Mouse (Mus musculus) thymus, postnatal 14 days (tissue): Measurements from ENCODE around the gene Timp3.

Source experiments
- DNase-seq: peaks from one replicate; pipeline ENCODE4 v3.0.0; 2021

The Timp3 gene

DNA sequence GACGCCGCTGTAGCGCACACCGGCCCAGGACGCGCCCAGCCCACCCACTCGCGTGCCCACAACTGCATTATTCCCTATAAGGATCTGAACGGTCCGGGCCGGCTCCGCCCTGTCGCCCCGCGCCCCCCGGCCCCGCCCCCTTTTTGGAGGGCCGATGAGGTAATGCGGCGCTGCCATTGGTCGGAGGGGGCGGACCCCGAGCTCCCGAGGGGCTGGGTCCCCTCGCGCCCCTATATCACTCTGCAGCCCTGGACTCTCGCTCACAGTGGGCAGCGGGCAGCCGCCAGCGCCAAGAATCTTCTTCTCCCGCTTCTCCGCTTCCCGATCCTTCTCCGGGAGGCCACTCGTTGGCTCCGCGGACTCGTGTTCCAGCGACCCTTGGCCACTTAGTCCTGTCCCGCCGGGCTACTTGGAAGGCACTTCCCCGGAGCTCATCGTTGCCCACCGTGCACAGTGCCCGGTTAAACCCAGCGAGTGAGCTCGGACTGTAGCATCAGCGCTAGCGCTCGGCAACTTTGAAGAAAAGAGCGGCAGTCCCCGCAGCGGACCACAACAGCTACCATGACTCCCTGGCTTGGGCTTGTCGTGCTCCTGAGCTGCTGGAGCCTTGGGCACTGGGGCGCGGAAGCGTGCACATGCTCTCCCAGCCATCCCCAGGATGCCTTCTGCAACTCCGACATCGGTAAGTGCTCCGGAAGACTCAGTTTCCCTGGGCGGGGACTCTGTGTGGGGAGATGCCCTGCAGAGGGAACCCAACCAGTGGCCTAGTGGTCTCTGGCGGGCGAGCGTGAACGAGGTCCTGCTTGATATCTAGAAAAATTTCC lies at the start of gene Timp3:
Timp3 (plus strand) TSS at position 80 of the 824 bp plus-strand sequence.
- DNase-seq, result peak; percentile 7

GRCm38 (mm10) chr10:86256221-86256620 lies 44.0 kb upstream of the Timp3 start:
- no peak for DNase-seq

DNA sequence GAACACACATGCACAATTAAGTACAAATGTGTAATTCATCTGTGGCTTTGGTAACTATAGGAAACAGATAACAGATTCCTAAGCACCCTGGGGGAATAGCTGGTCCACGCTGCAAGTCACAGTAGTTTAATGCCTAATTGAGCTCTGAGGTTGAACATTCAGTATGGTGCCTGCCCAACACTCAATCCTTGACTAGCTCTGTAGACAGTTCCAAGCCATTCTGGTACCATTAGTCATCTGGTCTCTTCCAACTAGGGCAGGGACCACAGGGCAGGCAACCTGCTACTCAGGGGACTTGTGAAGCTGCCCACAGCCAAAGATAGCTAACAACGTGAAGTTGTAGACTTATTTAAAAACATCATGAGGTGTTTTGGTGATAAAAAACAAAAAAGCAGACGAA lies 43.1 kb upstream of the Timp3 start:
- no peak for DNase-seq

DNA sequence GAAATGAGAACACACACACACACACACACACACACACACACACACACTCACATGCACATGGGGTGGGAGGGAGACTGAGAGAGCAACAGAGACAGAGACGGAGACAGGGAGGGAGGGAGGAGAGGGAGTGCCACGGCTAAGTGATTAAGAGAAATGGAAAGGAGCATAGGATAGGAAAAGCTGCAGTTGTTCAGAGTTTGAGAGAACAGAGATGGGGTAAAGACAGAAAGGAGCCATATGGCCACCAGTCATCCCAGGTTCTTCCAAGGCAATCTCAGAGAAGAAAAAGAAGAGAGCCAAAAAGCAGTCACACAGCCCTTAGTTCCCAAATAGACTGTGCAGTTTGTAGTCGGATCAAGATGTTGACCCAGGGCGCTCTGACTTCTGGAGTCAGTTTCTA lies 42.1 kb upstream of the Timp3 start:
- no peak for DNase-seq

- DNase-seq, result no peak
Observed at GRCm38 (mm10) chr10:86258992-86259391, 41.2 kb upstream of the Timp3 start.

DNA sequence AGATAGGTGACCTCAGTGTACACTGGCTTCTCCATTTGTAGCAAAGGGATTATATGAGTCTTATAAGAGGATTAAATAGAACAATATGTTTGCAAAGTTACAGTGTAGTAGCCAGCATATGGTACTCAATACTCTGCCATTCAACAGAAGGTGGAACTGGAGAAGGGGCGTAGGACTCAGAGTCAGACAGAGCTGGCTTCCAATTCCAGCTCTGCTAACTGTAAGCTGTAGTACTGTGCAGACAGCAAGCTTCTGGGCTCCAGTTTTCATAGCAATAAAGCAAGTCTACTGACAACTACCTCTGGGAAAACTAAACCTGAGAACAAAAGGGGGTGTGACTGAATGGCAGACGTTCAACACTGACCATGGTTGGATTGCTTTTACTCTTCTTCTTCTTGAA lies 38.4 kb upstream of the Timp3 start:
- no peak for DNase-seq

GRCm38 (mm10) chr10:86264618-86265017 lies 35.6 kb upstream of the Timp3 start:
- no peak for DNase-seq

GRCm38 (mm10) chr10:86270254-86270653 lies 29.9 kb upstream of the Timp3 start:
- DNase-seq, result no peak

GRCm38 (mm10) chr10:86272826-86273225 lies 27.3 kb upstream of the Timp3 start:
- no peak for DNase-seq

GRCm38 (mm10) chr10:86273410-86274191 lies 26.6 kb upstream of the Timp3 start:
- no peak for DNase-seq

GRCm38 (mm10) chr10:86275585-86275984 lies 24.6 kb upstream of the Timp3 start:
- no peak for DNase-seq

- no peak for DNase-seq
Observed at GRCm38 (mm10) chr10:86277327-86277726, 22.8 kb upstream of the Timp3 start.

DNA sequence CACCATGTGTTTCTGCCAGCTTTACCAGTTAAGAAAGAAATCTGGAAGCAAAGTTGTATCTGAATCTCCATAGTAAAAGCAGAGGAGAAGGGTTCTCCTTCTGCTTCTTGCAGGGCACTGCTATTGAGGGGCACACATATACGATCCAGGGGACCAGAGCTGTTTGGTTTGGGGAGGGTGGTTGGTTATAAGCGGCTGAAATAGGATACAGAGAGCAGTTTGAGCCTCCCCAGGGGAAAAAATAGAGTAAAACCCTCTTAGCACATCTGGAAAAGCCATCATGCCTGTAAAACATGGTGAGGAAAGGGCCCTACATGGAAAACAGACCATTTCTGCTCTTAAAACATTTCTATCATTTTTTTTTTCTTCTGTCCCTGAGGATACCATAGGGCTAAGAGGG lies 21.7 kb upstream of the Timp3 start:
- no peak for DNase-seq

DNA sequence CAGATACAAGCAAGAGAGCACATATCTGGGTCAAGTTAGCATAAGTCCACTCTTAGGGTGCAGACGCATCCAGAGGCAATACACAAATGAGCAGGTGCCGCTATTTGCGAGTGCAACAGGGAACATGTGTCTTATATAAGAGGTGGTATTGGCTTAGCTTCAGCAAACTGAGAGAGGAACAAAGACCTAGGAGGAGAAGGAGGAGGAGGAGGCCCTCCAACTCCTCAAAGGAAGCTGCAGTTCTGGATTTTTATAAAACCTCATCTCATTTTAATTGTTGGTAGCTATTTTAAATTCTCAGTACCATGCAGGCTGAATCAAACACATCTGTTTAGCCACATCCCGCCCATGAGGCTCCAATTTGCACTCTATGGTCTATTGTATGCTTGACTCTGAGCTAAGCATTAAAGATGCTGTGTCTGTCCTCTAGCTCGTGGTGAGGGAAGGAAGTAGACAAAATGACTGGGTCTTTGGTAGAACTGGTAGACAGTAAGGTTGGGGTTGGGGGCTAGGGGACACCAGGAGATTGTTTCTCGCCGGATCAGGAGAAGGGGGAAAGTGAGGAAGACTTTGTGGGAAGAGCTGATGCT lies 20.5 kb upstream of the Timp3 start:
- no peak for DNase-seq

- no peak for DNase-seq
Observed at GRCm38 (mm10) chr10:86281238-86281637, 18.9 kb upstream of the Timp3 start.

- no peak for DNase-seq
Observed at GRCm38 (mm10) chr10:86286508-86286907, 13.7 kb upstream of the Timp3 start.

DNA sequence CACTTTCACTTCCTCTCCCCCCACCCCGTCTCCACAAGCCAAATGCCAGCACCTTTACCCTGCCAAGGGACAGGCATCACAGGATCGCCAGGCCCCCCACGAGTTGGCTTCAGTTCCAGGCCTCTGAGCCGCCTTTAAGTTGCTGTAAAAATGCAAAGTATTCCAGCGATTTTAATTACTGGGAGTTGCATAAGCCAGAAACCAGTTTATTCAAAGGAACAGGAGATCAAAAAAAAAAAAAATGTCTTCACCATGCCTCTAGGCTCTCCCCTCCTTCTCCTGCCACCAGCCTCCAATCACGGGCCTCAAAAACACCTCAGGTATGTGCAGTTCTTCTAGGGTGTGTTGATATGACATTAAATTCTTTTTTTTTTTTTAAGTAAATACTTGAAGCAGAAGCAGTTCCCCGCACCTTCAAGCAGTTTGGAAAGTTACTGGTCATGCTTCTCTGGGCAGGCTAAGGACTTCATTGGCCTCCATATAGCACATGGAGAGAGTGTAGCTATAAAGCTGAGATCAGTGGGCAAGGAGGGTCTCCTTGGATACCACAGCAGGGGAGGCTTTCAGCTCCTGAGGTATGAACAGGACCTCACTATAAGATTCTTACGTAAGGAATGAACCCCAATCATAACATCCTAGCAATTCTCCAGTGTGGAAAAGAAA lies 9.9 kb upstream of the Timp3 start:
- no peak for DNase-seq

- no peak for DNase-seq
Observed at GRCm38 (mm10) chr10:86293880-86294279, 6.3 kb upstream of the Timp3 start.

GRCm38 (mm10) chr10:86294599-86295365 lies 5.4 kb upstream of the Timp3 start:
- no peak for DNase-seq

- DNase-seq, result no peak
Observed at GRCm38 (mm10) chr10:86295454-86296098, 4.6 kb upstream of the Timp3 start.

DNA sequence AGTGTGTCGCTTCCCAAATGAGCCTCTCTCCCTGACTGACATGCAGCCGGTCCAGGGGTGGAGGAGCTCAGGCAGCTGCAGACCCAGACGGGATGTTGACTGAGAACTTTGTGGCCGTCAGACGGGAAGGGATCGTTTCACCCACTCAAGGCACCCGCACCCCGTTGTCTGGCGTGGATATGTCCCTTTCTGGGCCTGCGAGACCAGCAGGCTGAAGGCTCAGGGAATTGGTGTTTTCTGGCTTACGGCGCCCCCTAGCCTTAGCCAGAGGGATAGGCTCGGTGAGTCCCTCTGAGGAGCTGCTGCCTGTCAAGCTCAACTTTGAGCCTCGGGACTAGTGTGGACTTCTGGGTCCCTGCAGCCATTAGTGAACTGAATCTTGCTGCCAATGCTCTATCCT lies 4.1 kb upstream of the Timp3 start:
- peak; percentile 59 for DNase-seq

- DNase-seq, result no peak
Observed at GRCm38 (mm10) chr10:86297307-86297706, 2.9 kb upstream of the Timp3 start.
